In genomic region chr11:54141200-54141971, GRCm38 (mm10) we compare ENCODE assay signal across 21 mouse cellular contexts. TPM values are rescaled to one million over a fixed set of nuclear protein-coding genes. Genes with fewer than 3 reads are reported as not detected.
DNase-seq lines count a peak whose midpoint lies in the region; TF ChIP-seq lines count a peak whose summit lies in the region.
"Had no signal": no experiment of that assay in that cellular context is flagged by ENCODE, and none has a peak within 500 bp of the region (broad histone marks: within the 10 kb centered on the region; RNA-seq: fewer than 3 reads in every experiment).

No protein-coding gene starts in this region.

- no peaks in the 10 kb centered on the region for H3K79me2 ChIP-seq in MEL (ENCODE audit: control insufficient read depth, insufficient read depth, low read length, poor library complexity)
- H3K79me2 ChIP-seq in myocyte (ENCODE audit: control insufficient read depth, insufficient read depth): no peaks in the 10 kb centered on the region

- H3K36me3 ChIP-seq in testis, adult 2 months (ENCODE audit: control insufficient read depth, insufficient read depth, low read length): no peaks in the 10 kb centered on the region
- H3K36me3 ChIP-seq in MEL (ENCODE audit: control insufficient read depth in 1 of 2, insufficient read depth in 2 of 2, low read length in 2 of 2) (peaks cover 0 to 6% of the 10 kb centered on the region in 2 experiments; a peak in 2 of 4 replicates), myocyte (ENCODE audit: control insufficient read depth, insufficient read depth) (no peaks in the 10 kb centered on the region)
- H3K36me3 ChIP-seq: embryonic facial prominence, embryonic 10.5 days; liver, embryonic 15.5 days; neural tube, embryonic 15.5 days had no signal

- H3K27ac ChIP-seq in layer of hippocampus, adult 2 months: no peak overlapping the region
- H3K27ac ChIP-seq in testis, adult 2 months (ENCODE audit: control insufficient read depth, insufficient read depth, low read depth, low read length): no peak overlapping the region
- H3K27ac ChIP-seq in MEL (ENCODE audit: control insufficient read depth, low read depth, low read length): no peak overlapping the region
- H3K27ac ChIP-seq: embryonic facial prominence, embryonic 10.5 days; liver, embryonic 15.5 days; neural tube, embryonic 15.5 days had no signal

- peak; percentile 51 for TF ChIP-seq RAD21 in MEL (IDR thresholded peaks at IDR 0.05; ENCODE audit: low read depth, low read length)

- no peak for TF ChIP-seq EP300 in MEL (IDR thresholded peaks at IDR 0.05; ENCODE audit: low read depth in 1 of 2, low read length in 2 of 2)

- H3K4me2 ChIP-seq in myocyte (ENCODE audit: low read depth): peak overlapping the region; percentile 30
- H3K4me2 ChIP-seq: liver, embryonic 15.5 days; neural tube, embryonic 15.5 days had no signal

- no peaks in the 10 kb centered on the region for H3K27me3 ChIP-seq in testis, adult 2 months (ENCODE audit: control insufficient read depth, insufficient read depth, low read length)
- H3K27me3 ChIP-seq in MEL (ENCODE audit: control insufficient read depth in 1 of 2, insufficient read depth in 2 of 2, low read length in 2 of 2) (no peaks in the 10 kb centered on the region), myocyte (ENCODE audit: control insufficient read depth, insufficient read depth, insufficient read length) (no peaks in the 10 kb centered on the region)
- H3K27me3 ChIP-seq: neural tube, embryonic 15.5 days had no signal

- H3K9ac ChIP-seq in MEL (ENCODE audit: control insufficient read depth, low read depth, low read length, poor library complexity, severe bottlenecking): no peak overlapping the region
- H3K9ac ChIP-seq: liver, embryonic 15.5 days; neural tube, embryonic 15.5 days had no signal

- peak; percentile 56 for TF ChIP-seq CTCF in layer of hippocampus, adult 2 months (conservative IDR thresholded peaks at IDR 0.05)
- TF ChIP-seq CTCF in testis, adult 2 months (IDR thresholded peaks at IDR 0.05; ENCODE audit: control insufficient read depth, insufficient read depth, insufficient replicate concordance, low read depth, low read length): peak; percentile 58; the same call in 1 of the 2 replicates
- peak; percentile 28 to 61 (median 57) for TF ChIP-seq CTCF in MEL (IDR thresholded peaks at IDR 0.05 in 2 of 3, conservative IDR thresholded peaks at IDR 0.05 in 1 of 3; ENCODE audit: control insufficient read depth in 1 of 3, insufficient read depth in 1 of 3, low read depth in 2 of 3, low read length in 3 of 3, poor library complexity in 1 of 3, severe bottlenecking in 1 of 3)

- no peak for DNase-seq in layer of hippocampus, adult 2 months (ENCODE audit: low spot score in 2 of 2)
- DNase-seq in layer of hippocampus, adult 9-11 months: no peak
- DNase-seq in testis, postnatal 10 days (ENCODE audit: low spot score): no peak
- peak; percentile 55 for DNase-seq in MEL (ENCODE audit: low read depth, low spot score)
- no peak for DNase-seq in kidney, adult 9 months
- no peak for DNase-seq in frontal cortex, postnatal 36 days (ENCODE audit: low spot score in 2 of 2)
- DNase-seq: adrenal gland, adult 8-10 months; cerebellum, adult 18-20 months; lung, postnatal 36 days; right cerebral cortex, postnatal 4 days; thymus, adult 2 months had no signal

- H3ac ChIP-seq in myocyte (ENCODE audit: control insufficient read depth, insufficient read length): no peak overlapping the region

- H3K4me1 ChIP-seq in testis, adult 2 months (ENCODE audit: control insufficient read depth, insufficient read depth, low read length): no peaks in the 10 kb centered on the region
- H3K4me1 ChIP-seq in MEL (ENCODE audit: control insufficient read depth in 1 of 2, insufficient read depth in 2 of 2, low read length in 2 of 2): peaks cover 3 to 15% of the 10 kb centered on the region in 2 experiments; a peak in 3 of 4 replicates
- H3K4me1 ChIP-seq: embryonic facial prominence, embryonic 10.5 days; liver, embryonic 15.5 days; neural tube, embryonic 15.5 days had no signal

- no peaks in the 10 kb centered on the region for H3K9me3 ChIP-seq in MEL (replicated peaks; ENCODE audit: insufficient read depth, low read length)
- H3K9me3 ChIP-seq: embryonic facial prominence, embryonic 10.5 days; liver, embryonic 15.5 days; neural tube, embryonic 15.5 days had no signal

- no peak overlapping the region for H3K4me3 ChIP-seq in layer of hippocampus, adult 2 months
- no peak overlapping the region for H3K4me3 ChIP-seq in testis, adult 2 months (ENCODE audit: control insufficient read depth, low read depth, low read length)
- H3K4me3 ChIP-seq in MEL (ENCODE audit: control insufficient read depth in 1 of 2, insufficient read depth in 1 of 2, low read depth in 2 of 2, low read length in 2 of 2) (no peak overlapping the region), myocyte (no peak overlapping the region)
- H3K4me3 ChIP-seq: embryonic facial prominence, embryonic 10.5 days; erythroblast, embryonic 14.5 days; liver, embryonic 15.5 days; neural tube, embryonic 15.5 days had no signal

- no peak for TF ChIP-seq POLR2A in testis, adult 2 months (IDR thresholded peaks at IDR 0.05; ENCODE audit: control insufficient read depth, low read depth, low read length)
- TF ChIP-seq POLR2A in MEL (IDR thresholded peaks at IDR 0.05; ENCODE audit: control insufficient read depth in 1 of 2, insufficient read depth in 1 of 2, low read depth in 1 of 2, low read length in 2 of 2, poor library complexity in 1 of 2) (no peak), myocyte (IDR thresholded peaks at IDR 0.05; ENCODE audit: insufficient read length, low read depth) (no peak)

TF ChIP-seq in MEL, 35 proteins besides CTCF, POLR2A, EP300 and RAD21:
- TF ChIP-seq SMC3 (IDR thresholded peaks at IDR 0.05; ENCODE audit: low read depth, low read length) (peak; percentile 48), MEF2A (IDR thresholded peaks at IDR 0.05; ENCODE audit: extremely low read depth, insufficient replicate concordance, low read depth, low read length, poor library complexity, severe bottlenecking) (no peak)

TF ChIP-seq in myocyte, 11 proteins besides CTCF, POLR2A, EP300 and RAD21:
- TF ChIP-seq CEBPB (IDR thresholded peaks at IDR 0.05; ENCODE audit: insufficient read depth, poor library complexity, severe bottlenecking) (no peak), E2F4 (IDR thresholded peaks at IDR 0.05; ENCODE audit: insufficient read depth) (no peak), TCF3 (IDR thresholded peaks at IDR 0.05; ENCODE audit: insufficient read length, low read depth) (no peak), POLR2AphosphoS2 (IDR thresholded peaks at IDR 0.05; ENCODE audit: insufficient read length, low read depth) (no peak), MYOD1 (IDR thresholded peaks at IDR 0.05; ENCODE audit: control insufficient read depth in 1 of 3, insufficient read length in 2 of 3, low read depth in 2 of 3) (peak in 1 of 3 experiments; percentile 45), USF1 (IDR thresholded peaks at IDR 0.05; ENCODE audit: low read depth) (no peak), REST (IDR thresholded peaks at IDR 0.05; ENCODE audit: insufficient read depth, insufficient read length) (no peak), SRF (IDR thresholded peaks at IDR 0.05; ENCODE audit: control insufficient read depth, insufficient read length, low read depth) (no peak)

RNA-seq across cellular contexts. Expression of gene P4ha2, which starts 41.5 kb away (rescaled TPM):
- total RNA-seq in layer of hippocampus, adult 2 months (2021): 10 to 100 TPM; 18.6 to 28.7 TPM
- polyA plus RNA-seq in testis, adult 2 months (2012; rRNA removed): 6.3 and 7.8 TPM in 2 replicates
- total RNA-seq in MEL (2012; rRNA removed): 18.6 and 32.0 TPM in 2 replicates
- polyA plus RNA-seq in MEL (2012; ENCODE audit: insufficient read depth in 1 of 2, insufficient read length in 2 of 2, low read depth in 1 of 2, low replicate concordance in 2 of 2, missing spikeins in 1 of 2): 10 to 100 TPM in 1 of 2 experiments, not detected in 1; 57.8 TPM
- polyA plus RNA-seq in myocyte (2012; fragmentation: generic; extraction: Trizol): 89.0 TPM
- total RNA-seq: granulocyte monocyte progenitor cell, adult 5-6 weeks; hematopoietic stem cell, adult 5-6 weeks; monocyte, adult 5-6 weeks had no signal
- polyA plus RNA-seq: erythroblast, embryonic 14.5 days; inflammation-experienced regulatory T-cells, adult 6 months had no signal
